Mouse (Mus musculus): ENCODE measurements around the gene P4ha2.

P4ha2 gene

GRCm38 (mm10) chr11:54068520-54069371 lies 31.1 kb upstream of the P4ha2 start, which contains the start of gene Pdlim4:
Pdlim4 (minus strand) TSS chr11:54069014.
- DNase-seq = peak in 1 of 2 experiments; percentile 41

GRCm38 (mm10) chr11:54071726-54072445 lies 28.0 kb upstream of the P4ha2 start:
- DNase-seq = peak; percentile 47 to 65

GRCm38 (mm10) chr11:54073291-54073690 lies 26.6 kb upstream of the P4ha2 start:
- DNase-seq = no peak

GRCm38 (mm10) chr11:54075353-54075752 lies 24.5 kb upstream of the P4ha2 start:
- no peak for DNase-seq

GRCm38 (mm10) chr11:54076101-54076500 lies 23.8 kb upstream of the P4ha2 start:
- no peak for DNase-seq

GRCm38 (mm10) chr11:54080435-54080834 lies 19.5 kb upstream of the P4ha2 start:
- no peak for DNase-seq

GRCm38 (mm10) chr11:54082725-54083124 lies 17.2 kb upstream of the P4ha2 start:
- no peak for DNase-seq

GRCm38 (mm10) chr11:54084976-54085375 lies 14.9 kb upstream of the P4ha2 start:
- DNase-seq = no peak

- DNase-seq = no peak
Measured at GRCm38 (mm10) chr11:54085816-54086215, 14.1 kb upstream of the P4ha2 start.

- no peak for DNase-seq
Measured at GRCm38 (mm10) chr11:54088253-54088946, 11.5 kb upstream of the P4ha2 start.

GRCm38 (mm10) chr11:54088947-54089317 lies 11.0 kb upstream of the P4ha2 start:
- DNase-seq = peak; percentile 87 to 92

- peak in 1 of 2 experiments; percentile 2 for DNase-seq
Measured at GRCm38 (mm10) chr11:54090091-54090879, 9.6 kb upstream of the P4ha2 start.

- peak in 1 of 2 experiments; percentile 3 for DNase-seq
Measured at GRCm38 (mm10) chr11:54091726-54092125, 8.2 kb upstream of the P4ha2 start.

GRCm38 (mm10) chr11:54092188-54092587 lies 7.7 kb upstream of the P4ha2 start:
- DNase-seq = no peak

- DNase-seq = peak; percentile 66 to 79
Measured at GRCm38 (mm10) chr11:54093000-54093399, 6.9 kb upstream of the P4ha2 start.

- peak; percentile 64 to 78 for DNase-seq
Measured at GRCm38 (mm10) chr11:54100692-54101591, 1.0 kb downstream of the P4ha2 start.

- peak in 1 of 2 experiments; percentile 7 for DNase-seq
Measured at GRCm38 (mm10) chr11:54101701-54102100, 1.8 kb downstream of the P4ha2 start.

- DNase-seq = peak in 1 of 2 experiments; percentile 2
Measured at GRCm38 (mm10) chr11:54102706-54103449, 3.0 kb downstream of the P4ha2 start.

GRCm38 (mm10) chr11:54105011-54105410 lies 5.1 kb downstream of the P4ha2 start:
- DNase-seq = no peak

- DNase-seq = no peak
Measured at GRCm38 (mm10) chr11:54106676-54107075, 6.8 kb downstream of the P4ha2 start.
